Mouse (Mus musculus): ENCODE measurements at regions not wholly inside any gene's neighbourhood (a gene's known extent, or its start where the extent isn't known, plus 50 kb on each side); places are given as distances from the start of the nearest gene placed in this dataset.
A peak's percentile ranks its signal among the peaks of the same experiment; 100 is the strongest.

DNA sequence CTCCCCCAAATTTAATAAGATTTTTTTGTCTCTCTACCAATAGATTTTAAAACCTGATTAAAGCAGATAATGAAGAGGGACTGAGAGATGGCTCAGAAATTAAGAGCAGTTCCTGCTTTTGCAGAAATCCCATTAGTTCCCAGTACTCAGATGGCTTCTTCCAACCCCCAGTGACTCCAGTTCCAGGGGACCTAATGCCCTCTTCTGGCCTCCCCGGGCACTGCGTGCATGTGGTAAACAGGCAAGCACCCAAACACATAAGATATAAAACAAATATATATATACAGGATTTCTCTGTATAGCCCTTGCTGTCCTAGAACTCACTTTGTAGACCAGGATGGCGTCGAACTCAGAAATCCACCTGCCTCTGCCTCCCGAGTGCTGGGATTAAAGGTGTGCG lies 163.9 kb upstream of the Dkk2 start:
- TF ChIP-seq CTCF (conservative IDR thresholded peaks at IDR 0.05; ENCODE audit: low read length): peak; percentile 58
- no peak for TF ChIP-seq NANOG (IDR thresholded peaks at IDR 0.05; ENCODE audit: borderline replicate concordance, low read length)
